17 mouse cellular contexts compared by ENCODE assay signal in the genomic region with DNA sequence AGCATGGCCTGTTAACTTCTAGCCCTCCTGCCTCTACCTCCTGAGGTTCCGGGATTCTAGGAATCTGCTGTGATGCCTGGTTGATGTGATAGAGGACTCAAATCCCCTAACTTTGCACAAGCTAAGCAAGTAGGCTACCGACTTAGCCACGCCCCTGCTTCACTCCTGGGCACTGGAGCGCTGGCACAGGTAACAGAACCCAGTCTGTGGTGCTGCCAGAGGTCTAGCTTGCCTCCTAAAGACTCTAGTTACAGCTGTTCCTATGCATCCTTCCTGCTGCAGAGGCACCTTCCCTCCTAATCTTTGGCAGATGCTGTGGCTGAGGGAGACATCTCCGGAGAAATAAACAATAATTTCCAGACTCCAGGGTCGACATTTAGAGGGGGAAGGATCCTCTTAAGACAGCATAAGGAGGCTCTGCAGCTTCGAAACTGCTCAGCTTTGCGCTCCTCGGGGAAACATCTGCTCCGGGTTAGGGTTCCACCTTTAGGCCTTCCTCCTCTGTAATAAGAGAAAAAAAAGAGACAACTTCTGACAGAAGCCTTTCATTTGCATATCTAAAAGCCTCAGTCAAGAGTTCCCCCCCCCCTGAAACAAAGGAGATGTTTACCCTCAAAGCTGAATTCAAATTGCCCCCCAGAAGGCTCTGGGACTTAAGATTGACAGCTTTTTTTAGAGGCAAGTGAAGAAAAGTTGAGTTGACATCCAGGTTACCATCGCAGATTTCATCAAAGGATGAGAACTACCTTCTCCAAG.
DNase-seq lines count a peak whose midpoint lies in the region; ATAC-seq and TF ChIP-seq lines count a peak whose summit lies in the region.
"Had no signal": no experiment of that assay in that cellular context is flagged by ENCODE, and none has a peak within 500 bp of the region (broad histone marks: within the 10 kb centered on the region; RNA-seq: fewer than 3 reads in every experiment).

No protein-coding gene starts in this region.

- no peak for ATAC-seq in stomach, embryonic 14.5 days (ENCODE audit: insufficient number of reproducible peaks, insufficient read depth, low FRiP score, low read depth)
- no peak for ATAC-seq in stomach, postnatal 0 days (ENCODE audit: low FRiP score, low TSS enrichment)
- ATAC-seq in embryonic facial prominence, embryonic 13.5 days (ENCODE audit: insufficient number of reproducible peaks, insufficient read depth, low FRiP score, low TSS enrichment, low read depth), result no peak
- no peak for ATAC-seq in limb, embryonic 11.5 days (ENCODE audit: insufficient number of reproducible peaks, low FRiP score, low TSS enrichment, low read depth)
- no peak for ATAC-seq in hindbrain, embryonic 11.5 days (ENCODE audit: low FRiP score)

- TF ChIP-seq CTCF in stomach, postnatal 0 days (IDR thresholded peaks at IDR 0.05; ENCODE audit: low read depth), result no peak

- DNase-seq in stomach, postnatal 0 days (ENCODE audit: low spot score), result no peak
- DNase-seq in limb, embryonic 11.5 days (ENCODE audit: low spot score), result no peak
- DNase-seq in hindbrain, embryonic 11.5 days (ENCODE audit: low spot score), result no peak
- no peak for DNase-seq in ovary, postnatal 36 days (ENCODE audit: low spot score)
- DNase-seq in right cerebral cortex, postnatal 36 days (ENCODE audit: low spot score in 2 of 2), result no peak
- DNase-seq: cerebellum, postnatal 10 days; gastrocnemius, postnatal 14 days; kidney, adult 11 months; lung, adult 2 months; right cerebral cortex, postnatal 4 days had no signal

- WGBS in stomach, embryonic 14.5 days, result 26% methylated on average over 11 of the region's 11 CpGs
- 41% methylated on average over 11 of the region's 11 CpGs for WGBS in stomach, postnatal 0 days
- WGBS in embryonic facial prominence, embryonic 13.5 days, result 12% methylated on average over 11 of the region's 11 CpGs
- 26% methylated on average over 11 of the region's 11 CpGs for WGBS in limb, embryonic 11.5 days
- WGBS in hindbrain, embryonic 11.5 days, result 28% methylated on average over 11 of the region's 11 CpGs

- TF ChIP-seq EP300 in stomach, postnatal 0 days (optimal IDR thresholded peaks at IDR 0.05), result no peak

- no peaks in the 10 kb centered on the region for H3K4me1 ChIP-seq in stomach, embryonic 14.5 days (ENCODE audit: control insufficient read depth, insufficient read depth, low read length)
- no peaks in the 10 kb centered on the region for H3K4me1 ChIP-seq in stomach, postnatal 0 days (replicated peaks; ENCODE audit: control insufficient read depth, insufficient read depth)
- H3K4me1 ChIP-seq in embryonic facial prominence, embryonic 13.5 days, result peaks cover 21% of the 10 kb centered on the region
- no peaks in the 10 kb centered on the region for H3K4me1 ChIP-seq in limb, embryonic 11.5 days (ENCODE audit: control insufficient read depth, insufficient read depth, low read length)
- no peaks in the 10 kb centered on the region for H3K4me1 ChIP-seq in hindbrain, embryonic 11.5 days (replicated peaks; ENCODE audit: control insufficient read depth, insufficient read depth, low read length)
- H3K4me1 ChIP-seq: neural tube, embryonic 13.5 days had no signal

- H3K27ac ChIP-seq in stomach, embryonic 14.5 days (ENCODE audit: low read length), result peak overlapping the region; percentile 15; the same call in 1 of the 2 replicates
- H3K27ac ChIP-seq in stomach, postnatal 0 days (replicated peaks), result no peak overlapping the region
- peak overlapping the region; percentile 57; the same call in 1 of the 2 replicates for H3K27ac ChIP-seq in embryonic facial prominence, embryonic 13.5 days
- H3K27ac ChIP-seq in limb, embryonic 11.5 days (replicated peaks; ENCODE audit: low read depth, low read length), result no peak overlapping the region
- no peak overlapping the region for H3K27ac ChIP-seq in hindbrain, embryonic 11.5 days (ENCODE audit: low read depth, low read length)
- H3K27ac ChIP-seq: hindbrain, embryonic 12.5 days; kidney, postnatal 0 days; macrophage; midbrain, embryonic 12.5 days; neural tube, embryonic 13.5 days had no signal

- H3K27me3 ChIP-seq in stomach, embryonic 14.5 days (ENCODE audit: control insufficient read depth, insufficient read depth, low read length), result no peaks in the 10 kb centered on the region
- no peaks in the 10 kb centered on the region for H3K27me3 ChIP-seq in stomach, postnatal 0 days (ENCODE audit: control insufficient read depth, insufficient read depth, low read length)
- H3K27me3 ChIP-seq in embryonic facial prominence, embryonic 13.5 days, result peaks cover 11% of the 10 kb centered on the region; the same call in 1 of the 2 replicates
- no peaks in the 10 kb centered on the region for H3K27me3 ChIP-seq in limb, embryonic 11.5 days (ENCODE audit: control insufficient read depth, insufficient read depth, low read length)
- H3K27me3 ChIP-seq in hindbrain, embryonic 11.5 days (ENCODE audit: control insufficient read depth, insufficient read depth, low read length), result no peaks in the 10 kb centered on the region
- H3K27me3 ChIP-seq: hindbrain, embryonic 12.5 days; midbrain, embryonic 12.5 days; neural tube, embryonic 13.5 days had no signal

- no peak overlapping the region for H3K9ac ChIP-seq in stomach, embryonic 14.5 days (replicated peaks; ENCODE audit: low read depth, low read length)
- H3K9ac ChIP-seq in stomach, postnatal 0 days (ENCODE audit: low read length), result no peak overlapping the region
- H3K9ac ChIP-seq in embryonic facial prominence, embryonic 13.5 days, result no peak overlapping the region
- H3K9ac ChIP-seq in limb, embryonic 11.5 days (ENCODE audit: low read length), result 0 out of 2 replicates have a peak overlapping the region, but pooled peaks have one; percentile 7
- H3K9ac ChIP-seq in hindbrain, embryonic 11.5 days (ENCODE audit: low read depth, low read length), result no peak overlapping the region
- H3K9ac ChIP-seq: hindbrain, embryonic 12.5 days; midbrain, embryonic 12.5 days; neural tube, embryonic 13.5 days had no signal

- H3K9me3 ChIP-seq in stomach, embryonic 14.5 days (ENCODE audit: control insufficient read depth, low read depth, low read length), result no peaks in the 10 kb centered on the region
- H3K9me3 ChIP-seq in stomach, postnatal 0 days (ENCODE audit: control insufficient read depth, low read length), result no peaks in the 10 kb centered on the region
- no peaks in the 10 kb centered on the region for H3K9me3 ChIP-seq in embryonic facial prominence, embryonic 13.5 days
- no peaks in the 10 kb centered on the region for H3K9me3 ChIP-seq in limb, embryonic 11.5 days (ENCODE audit: control insufficient read depth, low read length)
- no peaks in the 10 kb centered on the region for H3K9me3 ChIP-seq in hindbrain, embryonic 11.5 days (ENCODE audit: control insufficient read depth, low read length)
- H3K9me3 ChIP-seq: hindbrain, embryonic 12.5 days; midbrain, embryonic 12.5 days; neural tube, embryonic 13.5 days had no signal

- no peaks in the 10 kb centered on the region for H3K36me3 ChIP-seq in stomach, embryonic 14.5 days (ENCODE audit: control insufficient read depth, insufficient read depth, low read length)
- no peaks in the 10 kb centered on the region for H3K36me3 ChIP-seq in stomach, postnatal 0 days (ENCODE audit: control insufficient read depth, insufficient read depth, low read length)
- H3K36me3 ChIP-seq in embryonic facial prominence, embryonic 13.5 days, result no peaks in the 10 kb centered on the region
- H3K36me3 ChIP-seq in limb, embryonic 11.5 days (ENCODE audit: control insufficient read depth, insufficient read depth, low read length), result no peaks in the 10 kb centered on the region
- no peaks in the 10 kb centered on the region for H3K36me3 ChIP-seq in hindbrain, embryonic 11.5 days (ENCODE audit: control insufficient read depth, insufficient read depth, low read length)
- H3K36me3 ChIP-seq: hindbrain, embryonic 12.5 days; midbrain, embryonic 12.5 days; neural tube, embryonic 13.5 days had no signal

- no peak overlapping the region for H3K4me2 ChIP-seq in stomach, embryonic 14.5 days (replicated peaks; ENCODE audit: low read depth, low read length)
- H3K4me2 ChIP-seq in stomach, postnatal 0 days (replicated peaks; ENCODE audit: low read depth), result no peak overlapping the region
- no peak overlapping the region; the same call in 1 of the 2 replicates for H3K4me2 ChIP-seq in embryonic facial prominence, embryonic 13.5 days
- H3K4me2 ChIP-seq in limb, embryonic 11.5 days (ENCODE audit: low read depth, severe bottlenecking), result no peak overlapping the region
- no peak overlapping the region for H3K4me2 ChIP-seq in hindbrain, embryonic 11.5 days (replicated peaks; ENCODE audit: low read depth, low read length)
- H3K4me2 ChIP-seq: hindbrain, embryonic 12.5 days; midbrain, embryonic 12.5 days; neural tube, embryonic 13.5 days had no signal

- no peak overlapping the region for H3K4me3 ChIP-seq in stomach, embryonic 14.5 days (ENCODE audit: low read depth, low read length)
- H3K4me3 ChIP-seq in stomach, postnatal 0 days (ENCODE audit: low read depth, low read length), result no peak overlapping the region
- no peak overlapping the region for H3K4me3 ChIP-seq in embryonic facial prominence, embryonic 13.5 days
- no peak overlapping the region for H3K4me3 ChIP-seq in limb, embryonic 11.5 days (ENCODE audit: low read depth, low read length)
- H3K4me3 ChIP-seq in hindbrain, embryonic 11.5 days (ENCODE audit: low read depth, low read length), result no peak overlapping the region
- H3K4me3 ChIP-seq: hindbrain, embryonic 12.5 days; midbrain, embryonic 12.5 days; neural tube, embryonic 13.5 days had no signal

Comparison
In these comparisons a context has a peak if more than half of its experiments do, and no peak if none do; other contexts are left out.
1. H3K27ac ChIP-seq: peak in stomach, embryonic 14.5 days (single experiment) and embryonic facial prominence, embryonic 13.5 days (single experiment); none in stomach, postnatal 0 days (single experiment), limb, embryonic 11.5 days (single experiment) and hindbrain, embryonic 11.5 days (single experiment).